In the genomic region with DNA sequence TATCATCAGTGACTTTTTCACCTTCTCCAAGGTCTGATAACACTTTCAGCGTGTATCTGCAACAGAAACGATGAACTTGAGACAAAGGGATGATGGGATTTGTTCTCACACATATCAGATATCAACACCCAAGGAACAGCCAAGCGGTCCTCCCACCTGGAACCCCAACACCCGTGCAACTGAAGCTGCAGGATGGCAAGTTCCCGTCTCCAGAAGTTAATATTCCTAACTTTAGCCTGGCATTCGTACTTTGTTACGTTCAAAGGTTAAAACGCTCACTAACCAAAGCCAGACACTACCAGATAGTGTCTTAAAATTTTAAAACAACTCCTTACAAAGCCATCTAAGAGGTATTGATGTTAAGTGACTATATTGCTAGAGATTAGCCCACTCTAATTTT, we compare ENCODE assay signal across 22 mouse cellular contexts. TPM values are rescaled to one million over a fixed set of nuclear protein-coding genes. Genes with fewer than 3 reads are reported as not detected.
"Had no signal": no experiment of that assay in that cellular context is flagged by ENCODE, and none has a peak within 500 bp of the region (broad histone marks: within the 10 kb centered on the region; RNA-seq: fewer than 3 reads in every experiment).

No protein-coding gene starts in this region.

- H3K4me3 ChIP-seq: left cerebral cortex, adult 2 months; limb, embryonic 12.5 days; limb, embryonic 15.5 days; midbrain, embryonic 12.5 days; midbrain, embryonic 15.5 days; neural tube, embryonic 12.5 days; neural tube, embryonic 15.5 days; stomach, embryonic 15.5 days had no signal

- ATAC-seq: hindbrain, embryonic 16.5 days; intestine, postnatal 0 days; liver, postnatal 0 days; lung, postnatal 0 days; midbrain, embryonic 15.5 days had no signal

- H3K27me3 ChIP-seq: limb, embryonic 12.5 days; limb, embryonic 15.5 days; midbrain, embryonic 12.5 days; midbrain, embryonic 15.5 days; neural tube, embryonic 12.5 days; neural tube, embryonic 15.5 days; stomach, embryonic 15.5 days had no signal

- H3K9me3 ChIP-seq: limb, embryonic 12.5 days; limb, embryonic 15.5 days; midbrain, embryonic 12.5 days; midbrain, embryonic 15.5 days; neural tube, embryonic 12.5 days; neural tube, embryonic 15.5 days; stomach, embryonic 15.5 days had no signal

- H3K4me1 ChIP-seq: limb, embryonic 12.5 days; limb, embryonic 15.5 days; midbrain, embryonic 12.5 days; midbrain, embryonic 15.5 days; neural tube, embryonic 12.5 days; neural tube, embryonic 15.5 days; stomach, embryonic 15.5 days had no signal

- H3K9ac ChIP-seq: limb, embryonic 12.5 days; limb, embryonic 15.5 days; liver, embryonic 14.5 days; liver, postnatal 0 days; lung, embryonic 14.5 days; midbrain, embryonic 12.5 days; midbrain, embryonic 15.5 days; neural tube, embryonic 12.5 days; neural tube, embryonic 15.5 days; stomach, embryonic 15.5 days had no signal

- H3K36me3 ChIP-seq: limb, embryonic 12.5 days; limb, embryonic 15.5 days; midbrain, embryonic 12.5 days; midbrain, embryonic 15.5 days; neural tube, embryonic 12.5 days; neural tube, embryonic 15.5 days; stomach, embryonic 15.5 days had no signal

- H3K4me2 ChIP-seq: limb, embryonic 12.5 days; limb, embryonic 15.5 days; liver, embryonic 11.5 days; lung, embryonic 14.5 days; midbrain, embryonic 12.5 days; midbrain, embryonic 15.5 days; neural tube, embryonic 12.5 days; neural tube, embryonic 15.5 days; stomach, embryonic 15.5 days had no signal

- H3K27ac ChIP-seq: left cerebral cortex, adult 2 months; limb, embryonic 12.5 days; limb, embryonic 15.5 days; liver, embryonic 14.5 days; macrophage; midbrain, embryonic 12.5 days; midbrain, embryonic 15.5 days; neural tube, embryonic 12.5 days; neural tube, embryonic 15.5 days; stomach, embryonic 15.5 days had no signal

- DNase-seq: layer of hippocampus, postnatal 36 days; liver, postnatal 0 days; lung, embryonic 14.5 days; right cerebral cortex, adult 18-20 months; right cerebral cortex, postnatal 25 days; spleen, adult 18-20 months; thymus, postnatal 25 days had no signal

RNA-seq across cellular contexts. Expression of gene Trpc1, which starts 11.2 kb away (rescaled TPM):
- total RNA-seq: megakaryocyte, adult 5-6 weeks had no signal
- polyA plus RNA-seq: macrophage had no signal
